Mouse (Mus musculus): Measurements from ENCODE around the gene Vwf.
A peak's percentile ranks its signal among the peaks of the same experiment; 100 is the strongest.

Vwf gene

GRCm38 (mm10) chr6:125546474-125546873, at the start of gene Vwf:
TSS of gene Vwf (plus strand) at chr6:125546774.
- no peak for DNase-seq (ENCODE audit: low spot score in 2 of 2)

- peak in 1 of 2 experiments; percentile 51 for DNase-seq (ENCODE audit: low spot score in 2 of 2)
These were observed 48.5 kb upstream of the Vwf start for GRCm38 (mm10) chr6:125498062-125498461.

- no peak for DNase-seq (ENCODE audit: low spot score in 2 of 2)
These were observed 43.3 kb upstream of the Vwf start for GRCm38 (mm10) chr6:125503186-125503802.

GRCm38 (mm10) chr6:125504622-125505355, 41.8 kb upstream of the Vwf start:
- DNase-seq (ENCODE audit: low spot score in 2 of 2) = no peak

- DNase-seq (ENCODE audit: low spot score in 2 of 2) = no peak
These were observed 40.1 kb upstream of the Vwf start for GRCm38 (mm10) chr6:125506427-125506826.

GRCm38 (mm10) chr6:125509783-125510182, 36.8 kb upstream of the Vwf start:
- no peak for DNase-seq (ENCODE audit: low spot score in 2 of 2)

GRCm38 (mm10) chr6:125510645-125511044, 35.9 kb upstream of the Vwf start:
- no peak for DNase-seq (ENCODE audit: low spot score in 2 of 2)

- no peak for DNase-seq (ENCODE audit: low spot score in 2 of 2)
These were observed 35.4 kb upstream of the Vwf start for GRCm38 (mm10) chr6:125511196-125511595.

- DNase-seq (ENCODE audit: low spot score in 2 of 2) = no peak
These were observed 33.5 kb upstream of the Vwf start for GRCm38 (mm10) chr6:125512950-125513596.

GRCm38 (mm10) chr6:125515503-125516315, 30.9 kb upstream of the Vwf start:
- no peak for DNase-seq (ENCODE audit: low spot score in 2 of 2)

- no peak for DNase-seq (ENCODE audit: low spot score in 2 of 2)
These were observed 24.9 kb upstream of the Vwf start for GRCm38 (mm10) chr6:125521558-125522193.

GRCm38 (mm10) chr6:125524027-125524426, 22.5 kb upstream of the Vwf start:
- no peak for DNase-seq (ENCODE audit: low spot score in 2 of 2)

GRCm38 (mm10) chr6:125526066-125526465, 20.5 kb upstream of the Vwf start:
- DNase-seq (ENCODE audit: low spot score in 2 of 2) = no peak

GRCm38 (mm10) chr6:125528614-125529200, 17.9 kb upstream of the Vwf start:
- peak in 1 of 2 experiments; percentile 3 for DNase-seq (ENCODE audit: low spot score in 2 of 2)

- no peak for DNase-seq (ENCODE audit: low spot score in 2 of 2)
These were observed 17.1 kb upstream of the Vwf start for GRCm38 (mm10) chr6:125529479-125529878.

GRCm38 (mm10) chr6:125533104-125533650, 13.4 kb upstream of the Vwf start:
- DNase-seq (ENCODE audit: low spot score in 2 of 2) = no peak

GRCm38 (mm10) chr6:125534990-125535389, 11.6 kb upstream of the Vwf start:
- no peak for DNase-seq (ENCODE audit: low spot score in 2 of 2)

- no peak for DNase-seq (ENCODE audit: low spot score in 2 of 2)
These were observed 8.1 kb upstream of the Vwf start for GRCm38 (mm10) chr6:125538469-125538868.

GRCm38 (mm10) chr6:125539423-125539822, 7.2 kb upstream of the Vwf start:
- no peak for DNase-seq (ENCODE audit: low spot score in 2 of 2)

- DNase-seq (ENCODE audit: low spot score in 2 of 2) = no peak
These were observed 6.4 kb upstream of the Vwf start for GRCm38 (mm10) chr6:125540199-125540598.

GRCm38 (mm10) chr6:125540826-125541225, 5.7 kb upstream of the Vwf start:
- no peak for DNase-seq (ENCODE audit: low spot score in 2 of 2)

All from thymus, postnatal 10 days (tissue).